ENCODE assay signal across 21 mouse cellular contexts in genomic region chr9:7796129-7796864, GRCm38 (mm10). TPM values are rescaled to one million over a fixed set of nuclear protein-coding genes. Genes with fewer than 3 reads are reported as not detected.
A peak's percentile ranks its signal among the peaks of the same experiment; 100 is the strongest.
DNase-seq lines count a peak whose midpoint lies in the region; ATAC-seq and TF ChIP-seq lines count a peak whose summit lies in the region.
"Had no signal": no experiment of that assay in that cellular context is flagged by ENCODE, and none has a peak within 500 bp of the region (broad histone marks: within the 10 kb centered on the region; RNA-seq: fewer than 3 reads in every experiment).

No protein-coding gene starts in this region.

- no peak overlapping the region for H3K4me3 ChIP-seq in forebrain, embryonic 13.5 days
- H3K4me3 ChIP-seq in forebrain, embryonic 11.5 days (ENCODE audit: low read depth, low read length) = no peak overlapping the region
- no peak overlapping the region for H3K4me3 ChIP-seq in forebrain, embryonic 15.5 days
- H3K4me3 ChIP-seq in midbrain, postnatal 0 days (ENCODE audit: low read depth, low read length) = no peak overlapping the region
- no peak overlapping the region for H3K4me3 ChIP-seq in intestine, embryonic 16.5 days (ENCODE audit: low read length)
- H3K4me3 ChIP-seq in liver, embryonic 12.5 days = no peak overlapping the region
- H3K4me3 ChIP-seq: embryonic facial prominence, embryonic 12.5 days; hindbrain, embryonic 15.5 days; layer of hippocampus, adult 2 months; limb, embryonic 13.5 days; midbrain, embryonic 12.5 days had no signal

- H3K36me3 ChIP-seq in forebrain, embryonic 13.5 days (ENCODE audit: poor library complexity, severe bottlenecking) = peaks cover 28% of the 10 kb centered on the region
- H3K36me3 ChIP-seq in forebrain, embryonic 11.5 days (ENCODE audit: control insufficient read depth, insufficient read depth, low read length) = no peaks in the 10 kb centered on the region; the same call in 1 of the 2 replicates
- H3K36me3 ChIP-seq in forebrain, embryonic 15.5 days = peaks cover 12% of the 10 kb centered on the region
- no peaks in the 10 kb centered on the region for H3K36me3 ChIP-seq in midbrain, postnatal 0 days (ENCODE audit: insufficient read depth, low read length)
- H3K36me3 ChIP-seq in intestine, embryonic 16.5 days (ENCODE audit: control insufficient read depth, insufficient read depth, low read length) = 0 out of 2 replicates have a peak, but pooled peaks cover 11% of the 10 kb centered on the region
- H3K36me3 ChIP-seq in liver, embryonic 12.5 days = peaks cover 41% of the 10 kb centered on the region

- peak overlapping the region; percentile 35; the same call in 1 of the 2 replicates for H3K27ac ChIP-seq in forebrain, embryonic 13.5 days
- H3K27ac ChIP-seq in forebrain, embryonic 11.5 days (ENCODE audit: low read depth, low read length) = no peak overlapping the region
- peak overlapping the region; percentile 73 for H3K27ac ChIP-seq in forebrain, embryonic 15.5 days (replicated peaks)
- no peak overlapping the region for H3K27ac ChIP-seq in midbrain, postnatal 0 days (ENCODE audit: low read depth, low read length)
- no peak overlapping the region for H3K27ac ChIP-seq in intestine, embryonic 16.5 days (ENCODE audit: low read length)
- no peak overlapping the region for H3K27ac ChIP-seq in liver, embryonic 12.5 days
- H3K27ac ChIP-seq: embryonic facial prominence, embryonic 12.5 days; hindbrain, embryonic 15.5 days; layer of hippocampus, adult 2 months; limb, embryonic 13.5 days; midbrain, embryonic 12.5 days had no signal

- no peak overlapping the region for H3K9ac ChIP-seq in forebrain, embryonic 13.5 days
- no peak overlapping the region for H3K9ac ChIP-seq in forebrain, embryonic 11.5 days (ENCODE audit: low read length)
- H3K9ac ChIP-seq in forebrain, embryonic 15.5 days (replicated peaks) = no peak overlapping the region
- no peak overlapping the region for H3K9ac ChIP-seq in midbrain, postnatal 0 days (replicated peaks; ENCODE audit: low read length, poor library complexity, severe bottlenecking)
- no peak overlapping the region for H3K9ac ChIP-seq in intestine, embryonic 16.5 days (ENCODE audit: low read depth, low read length)
- H3K9ac ChIP-seq in liver, embryonic 12.5 days = no peak overlapping the region
- H3K9ac ChIP-seq: embryonic facial prominence, embryonic 12.5 days; hindbrain, embryonic 15.5 days; limb, embryonic 13.5 days; midbrain, embryonic 12.5 days had no signal

- 0 out of 2 replicates have a peak, but pooled peaks cover 6% of the 10 kb centered on the region for H3K4me1 ChIP-seq in forebrain, embryonic 13.5 days
- H3K4me1 ChIP-seq in forebrain, embryonic 11.5 days (replicated peaks; ENCODE audit: control insufficient read depth, insufficient read depth, low read length) = no peaks in the 10 kb centered on the region
- peaks cover 8% of the 10 kb centered on the region; the same call in 1 of the 2 replicates for H3K4me1 ChIP-seq in forebrain, embryonic 15.5 days
- no peaks in the 10 kb centered on the region for H3K4me1 ChIP-seq in midbrain, postnatal 0 days (ENCODE audit: insufficient read depth, low read length)
- H3K4me1 ChIP-seq in intestine, embryonic 16.5 days (ENCODE audit: control insufficient read depth, insufficient read depth, low read length) = no peaks in the 10 kb centered on the region
- peaks cover 10% of the 10 kb centered on the region for H3K4me1 ChIP-seq in liver, embryonic 12.5 days
- H3K4me1 ChIP-seq: embryonic facial prominence, embryonic 12.5 days; hindbrain, embryonic 15.5 days; limb, embryonic 13.5 days; midbrain, embryonic 12.5 days had no signal

- no peak for TF ChIP-seq CTCF in midbrain, postnatal 0 days (IDR thresholded peaks at IDR 0.05)

- no peaks in the 10 kb centered on the region for H3K9me3 ChIP-seq in forebrain, embryonic 13.5 days (replicated peaks)
- H3K9me3 ChIP-seq in forebrain, embryonic 11.5 days (ENCODE audit: control insufficient read depth, low read length) = no peaks in the 10 kb centered on the region
- H3K9me3 ChIP-seq in forebrain, embryonic 15.5 days = no peaks in the 10 kb centered on the region
- no peaks in the 10 kb centered on the region for H3K9me3 ChIP-seq in midbrain, postnatal 0 days (ENCODE audit: low read length)
- no peaks in the 10 kb centered on the region for H3K9me3 ChIP-seq in intestine, embryonic 16.5 days (ENCODE audit: control insufficient read depth, low read length)
- H3K9me3 ChIP-seq in liver, embryonic 12.5 days (replicated peaks) = no peaks in the 10 kb centered on the region
- H3K9me3 ChIP-seq: embryonic facial prominence, embryonic 12.5 days; hindbrain, embryonic 15.5 days; limb, embryonic 13.5 days; midbrain, embryonic 12.5 days had no signal

- H3K27me3 ChIP-seq in forebrain, embryonic 13.5 days = no peaks in the 10 kb centered on the region
- no peaks in the 10 kb centered on the region for H3K27me3 ChIP-seq in forebrain, embryonic 11.5 days (ENCODE audit: control insufficient read depth, insufficient read depth, low read length)
- H3K27me3 ChIP-seq in forebrain, embryonic 15.5 days = no peaks in the 10 kb centered on the region
- H3K27me3 ChIP-seq in midbrain, postnatal 0 days (ENCODE audit: insufficient read depth, low read length) = no peaks in the 10 kb centered on the region
- no peaks in the 10 kb centered on the region for H3K27me3 ChIP-seq in intestine, embryonic 16.5 days (replicated peaks; ENCODE audit: control insufficient read depth, insufficient read depth, low read length)
- no peaks in the 10 kb centered on the region for H3K27me3 ChIP-seq in liver, embryonic 12.5 days (replicated peaks)
- H3K27me3 ChIP-seq: embryonic facial prominence, embryonic 12.5 days; hindbrain, embryonic 15.5 days; limb, embryonic 13.5 days; midbrain, embryonic 12.5 days had no signal

- ATAC-seq in forebrain, embryonic 13.5 days = peak; percentile 89
- ATAC-seq in forebrain, embryonic 11.5 days (replicated peaks; ENCODE audit: low FRiP score) = no peak
- ATAC-seq in forebrain, embryonic 15.5 days (replicated peaks) = peak; percentile 87
- peak; percentile 34; the same call in 1 of the 2 replicates for ATAC-seq in midbrain, postnatal 0 days (ENCODE audit: low FRiP score)
- no peak for ATAC-seq in intestine, embryonic 16.5 days
- ATAC-seq in liver, embryonic 12.5 days = no peak

- no peak for DNase-seq in forebrain, embryonic 11.5 days (ENCODE audit: low spot score)
- DNase-seq in ovary, adult 18-20 months (ENCODE audit: low spot score) = peak; percentile 34
- no peak for DNase-seq in ovary, postnatal 36 days (ENCODE audit: low spot score)
- no peak for DNase-seq in midbrain, postnatal 0 days (ENCODE audit: low spot score)
- DNase-seq: adrenal gland, adult 8-10 months; B cell, adult 2 months; cerebellum, adult 8-10 months; kidney, adult 18-20 months; kidney, postnatal 10 days; lung, adult 18-20 months; lung, postnatal 36 days; spleen, adult 18-20 months had no signal

- WGBS in forebrain, embryonic 13.5 days = 52% methylated on average over 6 of the region's 6 CpGs
- WGBS in forebrain, embryonic 11.5 days = 75% methylated on average over 6 of the region's 6 CpGs
- 45% methylated on average over 6 of the region's 6 CpGs for WGBS in forebrain, embryonic 15.5 days
- 50% methylated on average over 6 of the region's 6 CpGs for WGBS in midbrain, postnatal 0 days
- WGBS in intestine, embryonic 16.5 days = 69% methylated on average over 6 of the region's 6 CpGs
- WGBS in liver, embryonic 12.5 days (ENCODE audit: insufficient replicate concordance) = 65% methylated on average over 6 of the region's 6 CpGs

- no peak overlapping the region for H3K4me2 ChIP-seq in forebrain, embryonic 13.5 days
- H3K4me2 ChIP-seq in forebrain, embryonic 11.5 days (ENCODE audit: low read depth, low read length, severe bottlenecking) = no peak overlapping the region
- no peak overlapping the region for H3K4me2 ChIP-seq in forebrain, embryonic 15.5 days (replicated peaks)
- no peak overlapping the region for H3K4me2 ChIP-seq in midbrain, postnatal 0 days (ENCODE audit: low read depth, low read length, poor library complexity, severe bottlenecking)
- no peak overlapping the region for H3K4me2 ChIP-seq in intestine, embryonic 16.5 days (ENCODE audit: low read depth, low read length)
- no peak overlapping the region for H3K4me2 ChIP-seq in liver, embryonic 12.5 days
- H3K4me2 ChIP-seq: embryonic facial prominence, embryonic 12.5 days; hindbrain, embryonic 15.5 days; limb, embryonic 13.5 days; midbrain, embryonic 12.5 days had no signal

RNA-seq across cellular contexts. Expression of gene Tmem123, which starts 32.5 kb away (rescaled TPM):
- 48.9 and 51.9 TPM in 2 replicates for polyA plus RNA-seq in forebrain, embryonic 13.5 days (2015; fragmentation: Nextera tagmentation; extraction: Ambion mirVana)
- polyA plus RNA-seq in forebrain, embryonic 11.5 days (2014; fragmentation: Nextera tagmentation; extraction: Ambion mirVana) = 120 and 122 TPM in 2 replicates
- 27.6 and 31.5 TPM in 2 replicates for polyA plus RNA-seq in forebrain, embryonic 15.5 days (2015; fragmentation: Nextera tagmentation; extraction: Ambion mirVana)
- total RNA-seq in midbrain, postnatal 0 days (2014; rRNA removed) = 14.3 and 19.8 TPM in 2 replicates
- 9.6 and 10.1 TPM in 2 replicates for polyA plus RNA-seq in midbrain, postnatal 0 days (2015; fragmentation: Nextera tagmentation; extraction: Ambion mirVana)
- 61.6 and 62.1 TPM in 2 replicates for polyA plus RNA-seq in intestine, embryonic 16.5 days (2015; fragmentation: Nextera tagmentation; extraction: Ambion mirVana)
- 59.4 and 60.3 TPM in 2 replicates for polyA plus RNA-seq in liver, embryonic 12.5 days (2016; fragmentation: Nextera tagmentation; extraction: Ambion mirVana)

RNA-seq across cellular contexts. Expression of gene Birc2, which starts 40.6 kb away (rescaled TPM):
- polyA plus RNA-seq in forebrain, embryonic 13.5 days (2015; fragmentation: Nextera tagmentation; extraction: Ambion mirVana) = 49.1 and 52.9 TPM in 2 replicates
- polyA plus RNA-seq in forebrain, embryonic 11.5 days (2014; fragmentation: Nextera tagmentation; extraction: Ambion mirVana) = 45.6 and 47.7 TPM in 2 replicates
- polyA plus RNA-seq in forebrain, embryonic 15.5 days (2015; fragmentation: Nextera tagmentation; extraction: Ambion mirVana) = 50.9 and 51.9 TPM in 2 replicates
- 37.7 and 40.9 TPM in 2 replicates for total RNA-seq in midbrain, postnatal 0 days (2014; rRNA removed)
- polyA plus RNA-seq in midbrain, postnatal 0 days (2015; fragmentation: Nextera tagmentation; extraction: Ambion mirVana) = 27.6 and 28.0 TPM in 2 replicates
- polyA plus RNA-seq in intestine, embryonic 16.5 days (2015; fragmentation: Nextera tagmentation; extraction: Ambion mirVana) = 26.9 and 27.6 TPM in 2 replicates
- polyA plus RNA-seq in liver, embryonic 12.5 days (2016; fragmentation: Nextera tagmentation; extraction: Ambion mirVana) = 15.0 and 15.6 TPM in 2 replicates

Comparison
In these comparisons a context has a peak if more than half of its experiments do, and no peak if none do; other contexts are left out.
1. ATAC-seq: peak in forebrain, embryonic 13.5 days (single experiment), forebrain, embryonic 15.5 days (single experiment) and midbrain, postnatal 0 days (single experiment); none in forebrain, embryonic 11.5 days (single experiment), intestine, embryonic 16.5 days (single experiment) and liver, embryonic 12.5 days (single experiment).
2. H3K27ac ChIP-seq: peak in forebrain, embryonic 13.5 days (single experiment) and forebrain, embryonic 15.5 days (single experiment); none in forebrain, embryonic 11.5 days (single experiment), midbrain, postnatal 0 days (single experiment), intestine, embryonic 16.5 days (single experiment) and liver, embryonic 12.5 days (single experiment).